Mouse (Mus musculus) megakaryocyte, embryonic 14.5 days (primary cell): Measurements from ENCODE around the gene Cacna1s. TPM values are rescaled to one million over a fixed set of nuclear protein-coding genes. Genes with fewer than 3 reads are reported as not detected.
A peak's percentile ranks its signal among the peaks of the same experiment; 100 is the strongest.

Source experiments
- H3K27me3 ChIP-seq: replicated peaks from 2 replicates; pipeline ENCODE3; 2012; ENCODE audit warnings: inconsistent platforms
- H3K36me3 ChIP-seq: replicated peaks from 2 replicates; pipeline ENCODE3; 2012; ENCODE audit warnings: low read length, inconsistent platforms, mixed read lengths
- H3K4me1 ChIP-seq: 2 replicates; pipeline ENCODE4 v1.6.1; 2012; ENCODE audit warnings: inconsistent platforms
- H3K4me3 ChIP-seq: replicated peaks from 2 replicates; pipeline ENCODE3; 2012; ENCODE audit warnings: moderate library complexity, mild to moderate bottlenecking, inconsistent platforms
- H3K9me3 ChIP-seq: 2 replicates; pipeline ENCODE4 v1.6.1; 2012; ENCODE audit warnings: inconsistent platforms
- FLI1 ChIP-seq: IDR thresholded peaks from 2 replicates; pipeline ENCODE4 v1.6.1; 2012; ENCODE audit warnings: low read length, inconsistent platforms, mixed read lengths
- GATA1 ChIP-seq: IDR thresholded peaks from 3 replicates; pipeline ENCODE4 v1.6.1; 2012; ENCODE audit warnings: mixed read lengths, low read length, inconsistent platforms, borderline replicate concordance
- polyA plus RNA-seq: library from polyadenylated mRNA; stranded (reverse); fragments of >175 nt; gene quantifications from 2 replicates; pipeline ENCODE4 v1.2.3, GENCODE M21; 2012; ENCODE audit warnings: low replicate concordance; ENCODE audit not compliant: insufficient read depth

Cacna1s gene
- polyA plus RNA-seq, 1 experiment: not detected

DNA sequence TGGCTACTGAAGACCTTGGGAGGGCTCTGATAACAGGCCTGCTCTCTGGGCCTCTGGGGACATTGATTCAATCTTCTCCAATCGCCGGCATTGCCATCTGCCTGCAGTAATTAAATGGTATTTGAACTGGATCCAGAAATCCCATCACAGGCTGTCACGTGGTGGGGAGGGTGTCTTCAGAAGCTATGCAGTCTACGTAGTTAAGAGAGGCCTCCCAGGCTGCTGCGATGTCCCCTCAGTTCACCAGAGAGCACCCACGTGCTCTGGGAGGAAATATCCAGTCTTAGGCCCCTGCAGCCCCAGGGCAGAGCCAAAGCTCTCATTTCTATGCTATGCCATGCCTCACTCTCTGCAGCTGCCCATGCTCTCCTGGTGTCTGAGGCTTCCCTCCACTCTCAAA is 89.8 kb downstream of the Cacna1s start:
- Histone ChIP-seq H3K4me1 (peaks cover 93% of the 10 kb centered on the region), H3K4me3 (peak overlapping the region; percentile 29), H3K36me3 (peaks cover 44% of the 10 kb centered on the region), H3K9me3 (no peaks in the 10 kb centered on the region), H3K27me3 (no peaks in the 10 kb centered on the region)
- TF ChIP-seq FLI1 (no peak), GATA1 (no peak)

DNA sequence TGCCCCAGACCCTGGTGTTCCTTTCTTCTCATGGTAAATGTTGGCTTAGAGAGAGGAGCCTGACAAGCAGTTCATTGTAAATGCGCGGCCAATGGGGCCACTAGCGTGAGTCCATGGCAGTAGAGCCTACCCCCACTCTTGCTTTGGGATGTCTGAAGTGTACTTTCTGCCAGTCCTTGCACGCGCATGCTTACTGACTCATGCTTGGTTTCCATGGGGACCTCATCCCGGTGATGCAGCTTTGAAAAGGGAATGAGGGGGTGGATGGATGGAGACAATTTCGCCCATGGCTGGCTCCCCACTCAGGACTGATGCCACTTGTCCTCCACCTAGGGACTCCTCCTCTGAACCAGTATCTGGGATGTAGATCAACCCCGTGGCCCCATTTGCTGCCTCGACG is 91.0 kb downstream of the Cacna1s start:
- Histone ChIP-seq H3K9me3 (no peaks in the 10 kb centered on the region), H3K27me3 (no peaks in the 10 kb centered on the region), H3K36me3 (peaks cover 56% of the 10 kb centered on the region), H3K4me3 (no peak overlapping the region), H3K4me1 (peaks cover 85% of the 10 kb centered on the region)
- TF ChIP-seq GATA1 (no peak), FLI1 (no peak)

DNA sequence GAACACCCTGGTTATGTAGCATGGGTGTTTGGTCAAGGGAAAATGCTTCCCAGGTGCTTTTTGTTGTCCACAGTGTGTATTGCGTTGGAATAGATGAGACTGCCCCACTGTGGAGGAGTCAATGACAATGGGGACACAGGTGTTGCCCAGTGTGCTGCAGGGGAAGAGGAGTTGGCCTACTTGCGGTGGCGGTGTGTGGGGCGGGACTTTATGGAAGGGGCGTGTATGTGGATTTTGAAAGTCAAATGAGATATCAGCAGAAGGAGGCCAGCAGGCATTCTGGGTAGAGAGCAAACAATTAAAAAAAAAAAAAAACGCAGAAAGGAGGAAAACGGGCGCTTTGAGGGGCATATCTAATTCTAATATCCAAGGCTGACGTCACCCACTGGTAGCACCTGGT is 97.2 kb downstream of the Cacna1s start:
- Histone ChIP-seq H3K4me3 (no peak overlapping the region), H3K9me3 (no peaks in the 10 kb centered on the region), H3K36me3 (peaks cover 97% of the 10 kb centered on the region), H3K27me3 (no peaks in the 10 kb centered on the region), H3K4me1 (peaks cover 32% of the 10 kb centered on the region)
- TF ChIP-seq GATA1 (no peak), FLI1 (no peak)

DNA sequence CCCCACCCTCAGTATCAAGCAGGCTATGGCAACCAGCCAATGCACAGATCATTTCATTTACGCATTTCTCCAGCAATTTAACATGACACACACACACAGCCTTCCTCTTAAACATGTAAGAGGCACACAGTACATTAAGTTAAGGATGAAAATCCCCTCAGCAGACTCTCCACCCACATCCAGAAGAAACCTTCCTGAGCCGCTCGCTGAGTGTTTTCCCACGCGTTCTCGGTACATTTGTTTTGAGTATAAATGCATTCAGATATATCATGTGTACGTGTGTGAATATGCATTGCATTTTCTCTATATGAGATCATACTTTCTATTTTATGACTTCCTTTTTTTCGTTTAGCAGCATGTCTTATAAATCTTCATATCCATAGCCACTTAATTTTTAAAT is 98.8 kb downstream of the Cacna1s start:
- peaks cover 99% of the 10 kb centered on the region for H3K36me3 ChIP-seq

DNA sequence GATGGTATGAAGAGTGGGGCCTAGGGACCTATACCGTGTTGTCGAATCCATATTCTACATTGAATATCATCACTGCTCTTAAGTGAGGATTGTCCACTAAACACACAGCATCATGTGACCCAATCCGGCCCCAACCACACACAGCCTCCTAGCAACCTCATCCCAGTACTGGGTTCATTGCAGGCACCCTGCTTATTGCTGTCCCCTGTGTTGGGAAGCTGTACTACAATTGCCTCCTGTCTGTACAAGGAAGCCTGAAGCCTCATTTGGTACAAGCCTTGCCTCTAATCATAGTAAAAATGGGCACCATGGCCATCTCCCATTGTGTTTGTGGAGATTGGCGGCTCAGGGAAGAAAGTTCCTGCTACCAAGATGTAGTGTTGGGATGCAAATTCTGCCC is 103.8 kb downstream of the Cacna1s start:
- H3K4me3 ChIP-seq: no peak overlapping the region
- TF ChIP-seq GATA1 (no peak), FLI1 (no peak)
- H3K36me3 ChIP-seq: peaks cover 98% of the 10 kb centered on the region
- no peaks in the 10 kb centered on the region; the same call in 1 of the 2 replicates for H3K4me1 ChIP-seq
- no peaks in the 10 kb centered on the region for H3K9me3 ChIP-seq
- no peaks in the 10 kb centered on the region for H3K27me3 ChIP-seq

More for the DNA sequence above, 98.8 kb downstream of the Cacna1s start:
- no peaks in the 10 kb centered on the region for H3K27me3 ChIP-seq
- no peaks in the 10 kb centered on the region for H3K9me3 ChIP-seq
- H3K4me3 ChIP-seq: no peak overlapping the region
- peaks cover 15% of the 10 kb centered on the region for H3K4me1 ChIP-seq
- TF ChIP-seq GATA1 (no peak), FLI1 (no peak)

DNA sequence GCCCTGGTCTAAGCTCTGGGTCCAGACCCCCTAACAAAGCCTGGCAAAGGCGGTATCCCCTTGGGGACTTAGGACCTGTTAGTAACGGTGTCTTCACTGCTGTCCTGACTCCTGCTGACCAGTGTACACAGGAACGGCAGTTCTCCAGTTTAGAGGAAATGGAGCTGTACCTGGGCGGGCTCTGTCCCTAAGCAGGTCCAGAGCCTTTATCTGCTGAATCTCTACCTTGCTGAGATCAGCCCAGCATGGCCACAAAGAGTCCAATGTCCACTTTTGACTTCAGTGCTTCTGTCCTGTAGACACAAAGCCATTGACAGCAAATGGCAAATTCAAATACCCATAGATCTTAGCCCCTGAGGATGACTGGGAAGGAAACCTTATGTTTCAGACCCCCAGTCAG is 104.4 kb downstream of the Cacna1s start:
- no peaks in the 10 kb centered on the region; the same call in 1 of the 2 replicates for H3K4me1 ChIP-seq
- TF ChIP-seq FLI1 (no peak), GATA1 (no peak)
- no peaks in the 10 kb centered on the region for H3K27me3 ChIP-seq
- H3K4me3 ChIP-seq: no peak overlapping the region
- peaks cover 98% of the 10 kb centered on the region for H3K36me3 ChIP-seq
- H3K9me3 ChIP-seq: no peaks in the 10 kb centered on the region

DNA sequence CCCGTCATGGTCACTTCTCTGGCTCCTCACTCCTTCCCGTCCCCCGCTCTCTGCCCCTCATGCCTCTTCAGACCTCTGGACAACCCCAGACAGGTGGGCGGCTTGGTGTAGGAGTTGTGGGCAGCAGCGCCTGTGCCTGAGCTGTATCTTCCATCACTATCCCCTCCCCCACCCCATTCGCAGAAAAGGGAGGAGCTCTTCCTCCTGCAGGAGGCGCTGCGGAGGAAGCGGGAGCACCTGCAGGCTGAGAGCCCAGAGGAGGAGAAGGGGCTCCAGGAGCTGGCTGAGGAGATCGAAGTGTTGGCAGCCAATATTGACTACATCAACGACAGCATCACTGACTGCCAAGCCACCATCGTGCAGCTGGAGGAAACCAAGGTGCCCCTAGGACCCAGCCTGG is 107.3 kb downstream of the Cacna1s start:
- TF ChIP-seq GATA1: no peak
- TF ChIP-seq FLI1: no peak
- Histone ChIP-seq H3K36me3 (peaks cover 98% of the 10 kb centered on the region), H3K4me1 (no peaks in the 10 kb centered on the region; the same call in 1 of the 2 replicates)

DNA sequence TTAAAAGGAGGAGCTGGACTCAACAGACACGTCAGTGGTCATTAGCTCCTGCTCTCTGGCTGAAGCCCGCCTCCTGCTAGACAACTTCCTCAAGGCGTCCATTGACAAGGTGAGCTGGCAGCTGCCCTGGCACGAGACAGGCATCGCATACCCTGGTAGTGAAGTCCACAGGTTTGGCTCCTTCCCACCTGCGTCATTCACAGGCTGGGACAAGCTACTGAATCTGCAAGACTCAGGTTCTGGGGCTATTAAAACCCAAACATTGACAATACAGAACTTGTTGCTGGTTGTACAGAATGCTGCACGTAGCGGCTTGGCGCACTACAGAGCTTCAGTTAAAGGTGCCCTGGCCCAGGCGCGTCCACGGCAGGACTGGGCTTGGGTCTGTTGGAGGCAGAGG is 107.7 kb downstream of the Cacna1s start:
- no peaks in the 10 kb centered on the region; the same call in 1 of the 2 replicates for H3K4me1 ChIP-seq
- H3K27me3 ChIP-seq: no peaks in the 10 kb centered on the region
- TF ChIP-seq FLI1 (no peak), GATA1 (no peak)
- peaks cover 98% of the 10 kb centered on the region for H3K36me3 ChIP-seq
- no peaks in the 10 kb centered on the region for H3K9me3 ChIP-seq
- no peak overlapping the region for H3K4me3 ChIP-seq

More for the DNA sequence above, 107.3 kb downstream of the Cacna1s start:
- Histone ChIP-seq H3K27me3 (no peaks in the 10 kb centered on the region), H3K9me3 (no peaks in the 10 kb centered on the region), H3K4me3 (no peak overlapping the region)

DNA sequence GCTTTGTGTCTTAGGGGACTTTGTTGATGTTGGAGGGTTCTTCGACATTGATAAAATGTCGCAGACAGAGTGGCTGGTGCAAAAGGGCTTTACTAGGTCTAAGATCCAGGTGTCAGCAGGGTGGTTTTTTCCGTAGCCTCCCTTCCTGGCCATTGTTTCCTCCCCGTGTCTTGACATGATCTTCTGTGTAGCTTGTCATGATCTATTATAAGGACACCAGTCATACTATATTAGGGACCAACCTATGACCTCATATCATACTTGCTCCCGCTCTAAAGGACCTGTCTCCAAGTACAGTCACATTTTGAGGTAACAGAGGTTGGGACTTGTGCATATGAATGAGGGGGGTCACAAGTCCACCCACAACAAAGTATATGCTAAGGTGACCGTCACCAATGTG is 108.4 kb downstream of the Cacna1s start:
- no peaks in the 10 kb centered on the region for H3K27me3 ChIP-seq
- no peak overlapping the region for H3K4me3 ChIP-seq
- no peaks in the 10 kb centered on the region for H3K9me3 ChIP-seq
- peaks cover 98% of the 10 kb centered on the region for H3K36me3 ChIP-seq
- no peaks in the 10 kb centered on the region; the same call in 1 of the 2 replicates for H3K4me1 ChIP-seq
- TF ChIP-seq GATA1 (no peak), FLI1 (no peak)

DNA sequence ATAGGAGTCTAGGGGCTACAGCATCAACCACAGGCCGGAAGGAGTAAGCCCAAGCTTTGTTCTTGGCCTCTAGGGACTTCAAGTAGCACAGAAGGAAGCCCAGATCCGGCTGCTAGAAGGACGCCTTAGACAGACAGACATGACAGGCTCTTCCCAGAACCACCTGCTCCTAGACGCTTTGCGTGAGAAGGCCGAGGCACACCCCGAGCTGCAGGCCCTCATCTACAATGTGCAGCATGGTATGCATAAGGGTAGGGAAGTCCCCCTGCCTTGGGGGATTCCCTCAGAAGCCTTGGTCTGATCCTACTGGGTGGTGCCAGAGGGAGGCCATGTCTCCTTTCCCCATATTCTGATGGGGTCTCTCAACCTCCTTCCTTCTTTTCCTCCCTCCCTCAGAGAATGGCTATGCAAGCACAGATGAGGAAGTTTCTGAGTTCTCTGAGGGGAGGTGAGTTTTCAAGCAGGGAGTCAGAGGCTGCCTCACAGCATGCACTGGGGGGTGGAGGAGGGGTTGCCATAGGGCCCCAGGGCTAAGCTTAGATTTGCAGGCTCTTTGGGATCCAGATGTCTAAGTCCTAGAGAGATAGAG is 108.9 kb downstream of the Cacna1s start:
- H3K4me3 ChIP-seq: no peak overlapping the region
- H3K9me3 ChIP-seq: no peaks in the 10 kb centered on the region
- peaks cover 98% of the 10 kb centered on the region for H3K36me3 ChIP-seq
- H3K4me1 ChIP-seq: no peaks in the 10 kb centered on the region; the same call in 1 of the 2 replicates
- no peaks in the 10 kb centered on the region for H3K27me3 ChIP-seq
- TF ChIP-seq GATA1 (no peak), FLI1 (no peak)

DNA sequence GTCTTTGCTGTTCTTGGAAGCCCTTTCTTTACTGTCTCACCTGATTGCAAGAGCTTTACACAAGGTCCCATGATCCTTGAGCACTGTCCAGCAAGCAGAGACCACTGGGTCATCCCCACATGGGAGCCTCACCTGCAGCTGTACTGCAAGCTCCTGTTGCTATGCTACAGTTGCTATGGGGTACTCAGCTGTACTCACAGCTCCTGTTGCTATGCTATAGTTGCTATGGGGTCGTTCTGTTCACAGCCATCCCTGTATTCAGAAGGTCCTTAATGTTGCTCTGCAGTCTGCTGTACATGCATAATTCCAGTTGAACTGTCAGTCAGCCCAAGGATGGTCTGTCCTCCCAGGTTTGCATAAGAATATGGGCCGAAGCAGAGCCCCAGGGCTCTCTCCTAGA is 112.9 kb downstream of the Cacna1s start:
- Histone ChIP-seq H3K36me3 (peaks cover 99% of the 10 kb centered on the region), H3K4me1 (peaks cover 8% of the 10 kb centered on the region; the same call in 1 of the 2 replicates), H3K9me3 (no peaks in the 10 kb centered on the region), H3K4me3 (no peak overlapping the region), H3K27me3 (no peaks in the 10 kb centered on the region)
- no peak for TF ChIP-seq GATA1
- TF ChIP-seq FLI1: no peak
